Mouse (Mus musculus): Measurements from ENCODE around the gene Rala.

GRCm38 (mm10) chr13:17943306-17944077 is 547 bp downstream of the Rala start:
- TF ChIP-seq MAFK (IDR thresholded peaks at IDR 0.05; ENCODE audit: insufficient read depth, low read depth, low read length) = no peak
- TF ChIP-seq CHD2 (IDR thresholded peaks at IDR 0.05; ENCODE audit: low read depth, low read length) = no peak
- no peak for TF ChIP-seq ZC3H11A (IDR thresholded peaks at IDR 0.05; ENCODE audit: borderline replicate concordance, low read depth, low read length)
- TF ChIP-seq ZNF384 (IDR thresholded peaks at IDR 0.05; ENCODE audit: low read depth, low read length) = no peak

Measured in ES-E14 (cell line).